Mouse (Mus musculus): Measurements from ENCODE around the gene Map2k5. TPM values are rescaled to one million over a fixed set of nuclear protein-coding genes. Genes with fewer than 3 reads are reported as not detected.

The Map2k5 gene
- polyA plus RNA-seq, 1 experiment from 2014 or later = 33.6 TPM

GRCm38 (mm10) chr9:63250841-63251626 is 126.7 kb downstream of the Map2k5 start:
- H3K27me3 ChIP-seq = no peaks in the 10 kb centered on the region
- no peak overlapping the region for H3K9ac ChIP-seq
- peaks cover 11% of the 10 kb centered on the region; the same call in 1 of the 2 replicates for H3K4me1 ChIP-seq
- no peak for ATAC-seq (replicated peaks; ENCODE audit: low FRiP score)
- no peak overlapping the region for H3K4me3 ChIP-seq (replicated peaks)
- H3K36me3 ChIP-seq = peaks cover 30% of the 10 kb centered on the region
- WGBS = 51% methylated on average over 19 of the region's 19 CpGs
- H3K9me3 ChIP-seq (replicated peaks) = no peaks in the 10 kb centered on the region
- no peak overlapping the region for H3K4me2 ChIP-seq
- no peak overlapping the region for H3K27ac ChIP-seq

GRCm38 (mm10) chr9:63248095-63248787 is 129.5 kb downstream of the Map2k5 start:
- no peak for ATAC-seq (replicated peaks; ENCODE audit: low FRiP score)
- Histone ChIP-seq H3K36me3 (peaks cover 40% of the 10 kb centered on the region), H3K27ac (no peak overlapping the region)

GRCm38 (mm10) chr9:63246568-63247169 is 131.0 kb downstream of the Map2k5 start:
- H3K36me3 ChIP-seq = peaks cover 32% of the 10 kb centered on the region
- no peaks in the 10 kb centered on the region for H3K27me3 ChIP-seq
- no peaks in the 10 kb centered on the region for H3K9me3 ChIP-seq (replicated peaks)
- H3K4me2 ChIP-seq = no peak overlapping the region
- ATAC-seq (replicated peaks; ENCODE audit: low FRiP score) = no peak
- WGBS = 72% methylated on average over 5 of the region's 5 CpGs
- no peak overlapping the region for H3K27ac ChIP-seq
- peaks cover 21% of the 10 kb centered on the region for H3K4me1 ChIP-seq
- no peak overlapping the region for H3K4me3 ChIP-seq (replicated peaks)
- H3K9ac ChIP-seq = no peak overlapping the region

More at GRCm38 (mm10) chr9:63248095-63248787, 129.5 kb downstream of the Map2k5 start:
- Histone ChIP-seq H3K9ac (no peak overlapping the region), H3K4me2 (no peak overlapping the region), H3K4me1 (peaks cover 11% of the 10 kb centered on the region; the same call in 1 of the 2 replicates), H3K4me3 (replicated peaks) (no peak overlapping the region), H3K9me3 (replicated peaks) (no peaks in the 10 kb centered on the region), H3K27me3 (no peaks in the 10 kb centered on the region)

GRCm38 (mm10) chr9:63241961-63242360 is 135.7 kb downstream of the Map2k5 start:
- Histone ChIP-seq H3K9me3 (replicated peaks) (no peaks in the 10 kb centered on the region), H3K4me3 (replicated peaks) (no peak overlapping the region), H3K4me1 (peaks cover 21% of the 10 kb centered on the region), H3K27me3 (no peaks in the 10 kb centered on the region), H3K36me3 (peaks cover 14% of the 10 kb centered on the region), H3K9ac (no peak overlapping the region), H3K4me2 (no peak overlapping the region), H3K27ac (0 out of 2 replicates have a peak overlapping the region, but pooled peaks have one; percentile 28)
- WGBS = 15% methylated on average over 6 of the region's 6 CpGs
- no peak for ATAC-seq (replicated peaks; ENCODE audit: low FRiP score)

DNA sequence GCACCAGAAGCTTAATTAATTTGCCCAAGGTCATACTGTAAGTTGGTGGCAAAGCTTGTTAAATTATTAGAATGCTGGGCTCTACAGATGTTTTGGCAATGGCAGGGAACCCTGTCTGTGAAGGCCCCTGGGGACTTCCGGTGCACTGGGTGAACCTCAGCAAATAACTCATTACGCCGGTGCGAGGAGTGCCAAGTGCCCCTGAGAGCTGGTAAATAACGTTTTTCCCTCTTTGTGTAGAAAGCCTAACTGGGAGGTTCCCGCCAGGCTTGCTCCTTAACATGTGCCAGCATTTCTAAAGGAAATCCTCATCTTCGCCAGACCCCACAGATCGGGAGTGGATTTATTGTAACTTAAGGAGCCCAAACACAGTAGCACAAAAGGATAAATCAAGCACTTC is 136.5 kb downstream of the Map2k5 start:
- Histone ChIP-seq H3K4me3 (replicated peaks) (no peak overlapping the region), H3K27ac (no peak overlapping the region), H3K27me3 (no peaks in the 10 kb centered on the region), H3K9me3 (replicated peaks) (no peaks in the 10 kb centered on the region), H3K4me2 (no peak overlapping the region), H3K4me1 (peaks cover 21% of the 10 kb centered on the region), H3K9ac (no peak overlapping the region), H3K36me3 (peaks cover 14% of the 10 kb centered on the region)
- 25% methylated on average over 8 of the region's 8 CpGs for WGBS
- ATAC-seq (replicated peaks; ENCODE audit: low FRiP score) = no peak

- H3K9ac ChIP-seq = no peak overlapping the region
- peaks cover 19% of the 10 kb centered on the region for H3K4me1 ChIP-seq
- WGBS = 72% methylated on average over 5 of the region's 5 CpGs
- no peak overlapping the region for H3K4me2 ChIP-seq
- no peak for ATAC-seq (replicated peaks; ENCODE audit: low FRiP score)
- no peak overlapping the region for H3K27ac ChIP-seq
- H3K27me3 ChIP-seq = no peaks in the 10 kb centered on the region
- H3K9me3 ChIP-seq (replicated peaks) = no peaks in the 10 kb centered on the region
- H3K4me3 ChIP-seq (replicated peaks) = no peak overlapping the region
- no peaks in the 10 kb centered on the region for H3K36me3 ChIP-seq
These were observed 143.3 kb downstream of the Map2k5 start for GRCm38 (mm10) chr9:63234356-63234755.

GRCm38 (mm10) chr9:63230289-63230688 is 147.4 kb downstream of the Map2k5 start:
- no peak for ATAC-seq (replicated peaks; ENCODE audit: low FRiP score)
- Histone ChIP-seq H3K4me3 (replicated peaks) (0 out of 2 replicates have a peak overlapping the region, but pooled peaks have one; percentile 4), H3K9me3 (replicated peaks) (no peaks in the 10 kb centered on the region), H3K36me3 (no peaks in the 10 kb centered on the region), H3K27ac (no peak overlapping the region), H3K9ac (no peak overlapping the region), H3K4me1 (peaks cover 16% of the 10 kb centered on the region), H3K27me3 (no peaks in the 10 kb centered on the region), H3K4me2 (peak overlapping the region; percentile 42)
- 39% methylated on average over 15 of the region's 15 CpGs for WGBS

- H3K9me3 ChIP-seq (replicated peaks) = no peaks in the 10 kb centered on the region
- H3K4me1 ChIP-seq = peaks cover 16% of the 10 kb centered on the region
- 71% methylated on average over 4 of the region's 4 CpGs for WGBS
- H3K4me3 ChIP-seq (replicated peaks) = no peak overlapping the region
- ATAC-seq (replicated peaks; ENCODE audit: low FRiP score) = no peak
- no peak overlapping the region for H3K9ac ChIP-seq
- no peak overlapping the region for H3K4me2 ChIP-seq
- H3K36me3 ChIP-seq = no peaks in the 10 kb centered on the region
- no peak overlapping the region for H3K27ac ChIP-seq
- H3K27me3 ChIP-seq = no peaks in the 10 kb centered on the region
These were observed 148.6 kb downstream of the Map2k5 start for GRCm38 (mm10) chr9:63229124-63229523.

DNA sequence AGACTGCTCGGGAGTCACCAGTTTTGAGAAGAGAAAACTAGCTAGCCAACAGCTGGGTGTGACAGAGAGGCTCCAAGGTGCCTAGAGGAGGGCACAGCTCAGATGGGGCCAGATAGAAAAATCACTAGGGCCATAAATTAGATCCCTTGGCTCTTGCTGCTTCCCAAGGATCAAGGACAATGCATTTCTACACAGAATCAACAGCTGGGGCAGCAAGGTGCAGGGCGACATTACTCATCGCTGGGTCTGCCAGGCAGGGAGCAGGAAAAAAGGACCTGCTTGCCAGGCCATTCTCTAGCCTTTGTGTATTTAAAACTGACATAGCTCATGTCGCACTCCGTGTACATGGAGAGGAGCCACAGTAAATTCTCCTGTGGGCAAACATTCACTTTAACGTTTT is 155.5 kb downstream of the Map2k5 start:
- Histone ChIP-seq H3K36me3 (0 out of 2 replicates have a peak, but pooled peaks cover 7% of the 10 kb centered on the region), H3K9ac (no peak overlapping the region), H3K4me2 (no peak overlapping the region), H3K4me1 (peaks cover 6% of the 10 kb centered on the region; the same call in 1 of the 2 replicates), H3K27me3 (no peaks in the 10 kb centered on the region), H3K27ac (no peak overlapping the region), H3K4me3 (replicated peaks) (no peak overlapping the region), H3K9me3 (replicated peaks) (no peaks in the 10 kb centered on the region)
- ATAC-seq (replicated peaks; ENCODE audit: low FRiP score) = no peak
- 51% methylated on average over 6 of the region's 6 CpGs for WGBS

DNA sequence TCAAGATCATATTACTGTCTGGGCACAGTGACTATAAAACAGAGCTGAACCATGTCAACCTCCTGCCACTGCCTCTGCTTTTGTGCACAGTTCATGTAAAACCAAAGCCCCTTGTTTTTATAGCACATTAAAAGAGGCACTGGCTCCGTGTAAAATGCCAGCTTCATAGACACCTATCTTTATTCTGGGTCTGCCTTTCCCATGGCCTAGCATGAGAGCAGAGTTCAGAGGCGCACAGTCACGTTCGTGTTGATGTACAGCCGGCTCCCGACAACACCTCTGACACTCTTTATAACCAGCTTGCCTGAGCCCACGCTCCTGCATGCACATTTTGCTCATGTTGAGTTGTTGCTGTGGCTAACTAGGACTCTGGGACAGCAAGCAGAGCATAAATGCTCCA is 157.9 kb downstream of the Map2k5 start:
- Histone ChIP-seq H3K4me1 (peaks cover 6% of the 10 kb centered on the region; the same call in 1 of the 2 replicates), H3K9ac (no peak overlapping the region), H3K27ac (no peak overlapping the region), H3K4me3 (replicated peaks) (no peak overlapping the region), H3K9me3 (replicated peaks) (no peaks in the 10 kb centered on the region), H3K27me3 (no peaks in the 10 kb centered on the region), H3K36me3 (0 out of 2 replicates have a peak, but pooled peaks cover 10% of the 10 kb centered on the region), H3K4me2 (no peak overlapping the region)
- no peak for ATAC-seq (replicated peaks; ENCODE audit: low FRiP score)
- WGBS = 44% methylated on average over 7 of the region's 7 CpGs

GRCm38 (mm10) chr9:63215031-63215430 is 162.7 kb downstream of the Map2k5 start:
- Histone ChIP-seq H3K9ac (no peak overlapping the region), H3K4me3 (replicated peaks) (no peak overlapping the region), H3K9me3 (replicated peaks) (no peaks in the 10 kb centered on the region), H3K4me1 (peaks cover 6% of the 10 kb centered on the region; the same call in 1 of the 2 replicates), H3K36me3 (0 out of 2 replicates have a peak, but pooled peaks cover 4% of the 10 kb centered on the region), H3K27me3 (no peaks in the 10 kb centered on the region), H3K27ac (no peak overlapping the region), H3K4me2 (no peak overlapping the region)
- ATAC-seq (replicated peaks; ENCODE audit: low FRiP score) = no peak
- 90% methylated on average over 2 of the region's 2 CpGs for WGBS

DNA sequence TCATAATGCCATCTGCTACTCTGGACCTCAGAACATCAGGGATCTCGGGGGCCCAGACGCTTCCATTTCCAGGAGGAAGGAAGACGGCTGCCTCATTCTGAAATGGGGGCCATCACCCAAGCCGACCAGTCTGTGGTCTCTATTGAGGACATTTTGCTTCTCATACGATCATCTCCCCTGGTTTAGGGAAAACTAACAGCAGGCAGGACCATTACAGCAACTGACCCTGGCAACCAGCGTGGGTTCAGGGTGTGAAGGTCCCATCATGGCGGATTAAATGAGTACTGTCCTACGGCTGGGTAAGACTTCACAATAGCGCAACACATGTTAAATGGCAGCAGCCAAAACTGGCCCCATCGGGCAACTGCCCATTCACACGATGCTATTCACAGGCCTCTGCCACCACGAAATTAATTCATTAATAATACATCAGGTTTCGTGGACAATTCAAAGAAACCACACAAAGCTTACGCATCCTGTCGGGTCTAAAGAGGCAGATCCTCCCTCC is 170.9 kb downstream of the Map2k5 start:
- Histone ChIP-seq H3K9me3 (replicated peaks) (no peaks in the 10 kb centered on the region), H3K4me3 (replicated peaks) (no peak overlapping the region), H3K36me3 (peaks cover 17% of the 10 kb centered on the region), H3K27me3 (no peaks in the 10 kb centered on the region), H3K9ac (no peak overlapping the region), H3K4me1 (no peaks in the 10 kb centered on the region), H3K4me2 (no peak overlapping the region), H3K27ac (no peak overlapping the region)
- 93% methylated on average over 15 of the region's 15 CpGs for whole genome bisulfite sequencing
- no peak for ATAC-seq (replicated peaks; ENCODE audit: low FRiP score)

All from kidney, embryonic 15.5 days (tissue).